Mouse (Mus musculus): ENCODE data around the gene S100a1. TPM values are rescaled to one million over a fixed set of nuclear protein-coding genes. Genes with fewer than 3 reads are reported as not detected.

The S100a1 gene
- polyA plus RNA-seq, 1 experiment from 2014 or later, result 13.4 TPM

DNA sequence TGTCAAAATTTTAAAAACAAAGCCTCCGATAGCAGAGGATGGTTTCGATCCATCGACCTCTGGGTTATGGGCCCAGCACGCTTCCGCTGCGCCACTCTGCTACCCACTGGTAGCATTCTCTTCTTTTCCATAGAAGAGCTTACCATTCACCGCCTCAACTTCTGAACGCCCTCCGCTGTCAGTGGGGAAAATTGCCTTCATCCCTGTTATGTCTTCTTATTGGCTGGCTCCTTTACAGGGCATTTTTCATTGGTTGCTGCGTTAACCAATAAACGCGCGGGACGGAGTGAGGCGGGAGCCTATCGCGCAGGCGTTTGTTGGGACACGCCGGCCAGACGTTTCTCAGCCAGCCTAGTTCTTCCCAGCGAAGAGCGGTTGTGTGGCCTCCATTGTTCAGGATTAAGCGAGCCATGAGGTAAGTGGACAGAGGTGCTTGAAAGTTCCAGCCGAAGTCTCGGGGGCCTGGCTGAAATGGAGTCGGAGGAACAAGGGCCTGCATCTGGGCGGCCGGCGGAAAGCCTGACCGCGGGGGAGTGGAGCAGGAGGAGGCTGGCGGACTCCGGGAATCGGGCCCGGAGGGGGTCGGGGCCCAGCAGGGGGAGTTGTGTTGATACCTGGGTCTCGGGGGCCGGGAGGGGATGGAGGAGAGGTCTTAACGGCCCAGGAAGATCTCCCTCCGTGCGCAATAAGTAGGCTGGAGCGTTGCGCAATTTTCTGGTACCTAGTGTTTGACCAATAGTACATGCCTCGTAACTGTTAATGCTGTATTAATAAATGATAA lies 38.2 kb downstream of the S100a1 start, which contains the start of gene Ilf2:
Gene Ilf2, plus strand, starts transcription at position 296 of the 781 bp plus-strand sequence.
- Histone ChIP-seq H3K4me2 (replicated peaks) (peak within 1 kb of the TSS; percentile 84), H3K36me3 (peaks cover 32% of the 10 kb centered on the region), H3K27me3 (no peaks in the 10 kb centered on the region), H3K4me3 (peak within 1 kb of the TSS; percentile 73), H3K4me1 (peaks cover 7% of the 10 kb centered on the region), H3K9ac (peak within 1 kb of the TSS; percentile 86), H3K9me3 (replicated peaks) (no peaks in the 10 kb centered on the region), H3K27ac (peak within 1 kb of the TSS; percentile 89)
- under 1% methylated on average over 45 of the region's 45 CpGs for WGBS
- ATAC-seq (ENCODE audit: low FRiP score), result peak; percentile 99

DNA sequence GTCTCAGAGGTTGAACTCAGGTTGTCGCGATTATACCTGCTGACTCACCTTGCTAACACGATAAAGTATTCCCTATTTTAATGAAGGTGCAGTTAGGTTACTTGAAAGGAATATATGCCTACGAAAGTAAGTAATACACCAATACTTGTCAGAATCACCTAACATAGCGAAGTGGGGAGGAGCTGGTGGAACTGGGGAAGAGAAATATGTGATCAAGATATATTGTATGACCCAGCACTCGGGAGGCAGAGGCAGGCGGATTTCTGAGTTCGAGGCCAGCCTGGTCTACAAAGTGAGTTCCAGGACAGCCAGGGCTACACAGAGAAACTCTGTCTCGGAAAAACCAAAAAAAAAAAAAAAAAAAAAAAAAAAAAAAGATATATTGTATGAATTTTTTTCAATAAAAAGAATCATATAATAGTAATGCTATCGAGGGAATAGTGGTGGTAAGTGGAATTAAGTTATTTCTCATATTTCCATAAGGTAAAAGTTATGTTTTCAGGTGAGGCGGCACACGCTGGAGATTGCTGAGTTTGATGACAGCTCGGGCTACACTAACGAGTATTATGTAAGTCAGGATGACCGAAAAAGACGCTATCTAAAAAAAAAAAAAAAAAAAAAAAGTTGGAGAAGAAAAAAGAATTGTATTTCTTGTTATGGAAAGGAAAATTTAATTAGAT lies 38.9 kb downstream of the S100a1 start:
- peaks cover 25% of the 10 kb centered on the region for H3K36me3 ChIP-seq
- no peak overlapping the region for H3K9ac ChIP-seq
- H3K27me3 ChIP-seq, result no peaks in the 10 kb centered on the region
- WGBS, result 44% methylated on average over 16 of the region's 16 CpGs
- peak overlapping the region; percentile 17; the same call in 1 of the 2 replicates for H3K4me3 ChIP-seq
- H3K27ac ChIP-seq, result no peak overlapping the region
- H3K4me1 ChIP-seq, result peaks cover 7% of the 10 kb centered on the region
- no peaks in the 10 kb centered on the region for H3K9me3 ChIP-seq (replicated peaks)
- no peak overlapping the region for H3K4me2 ChIP-seq (replicated peaks)
- ATAC-seq (ENCODE audit: low FRiP score), result peak; percentile 35

DNA sequence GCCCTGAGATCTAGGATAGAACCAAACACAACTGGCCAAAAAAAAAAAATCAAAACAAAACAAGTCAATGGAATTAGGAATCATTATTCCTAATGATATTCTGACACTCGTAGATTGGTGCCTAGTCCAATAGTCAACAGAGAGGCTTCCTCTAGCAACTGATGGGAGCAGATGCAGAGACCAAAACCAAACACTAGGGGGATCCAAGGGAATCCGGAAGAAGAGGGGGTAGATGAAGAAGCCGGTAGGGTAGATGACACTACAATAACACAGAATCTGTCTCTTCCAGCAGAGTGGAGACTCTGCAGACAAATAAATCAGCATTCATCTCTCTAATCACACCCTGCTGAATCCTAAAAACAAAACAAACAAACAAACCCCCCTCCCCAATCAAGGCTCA lies 42.0 kb downstream of the S100a1 start:
- H3K4me3 ChIP-seq, result no peak overlapping the region
- H3K27me3 ChIP-seq, result no peaks in the 10 kb centered on the region
- no peak for ATAC-seq (ENCODE audit: low FRiP score)
- no peak overlapping the region for H3K9ac ChIP-seq
- peaks cover 5% of the 10 kb centered on the region for H3K4me1 ChIP-seq
- WGBS, result 31% methylated on average over 3 of the region's 3 CpGs
- H3K36me3 ChIP-seq, result no peaks in the 10 kb centered on the region
- no peaks in the 10 kb centered on the region for H3K9me3 ChIP-seq (replicated peaks)
- H3K4me2 ChIP-seq (replicated peaks), result no peak overlapping the region
- H3K27ac ChIP-seq, result no peak overlapping the region

DNA sequence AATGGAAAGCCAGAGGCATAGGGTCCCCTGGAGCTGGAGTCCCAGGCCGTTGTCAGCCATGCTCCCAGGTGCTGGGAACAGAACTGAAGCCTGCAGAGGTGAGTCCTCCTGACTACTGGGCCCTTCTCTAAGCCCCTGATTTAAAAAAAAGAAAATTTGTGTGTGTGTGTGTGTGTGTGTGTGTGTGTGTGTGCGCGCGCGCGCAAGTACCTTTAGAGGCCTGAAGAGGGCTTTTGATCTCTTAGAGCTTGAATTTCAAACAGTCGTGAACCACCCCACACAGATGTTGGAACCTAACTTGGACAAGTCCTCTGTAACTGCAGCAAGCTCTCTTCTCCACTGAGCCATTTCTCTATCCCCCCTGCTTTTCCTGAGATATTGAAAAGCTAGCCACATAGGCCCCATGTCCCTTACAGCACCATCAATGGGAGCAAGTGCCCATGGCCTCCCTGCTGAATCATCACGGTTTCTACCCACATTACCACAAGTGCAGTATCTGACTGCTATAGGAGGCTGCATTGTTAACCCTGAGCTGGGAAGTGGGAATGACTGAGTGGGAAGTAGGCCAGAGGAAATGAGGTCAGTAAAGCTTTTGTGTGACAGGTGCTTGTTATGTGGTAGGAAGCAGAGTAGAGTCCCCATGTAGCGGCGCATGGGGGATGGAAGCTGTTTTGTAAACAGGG lies 46.4 kb downstream of the S100a1 start:
- Histone ChIP-seq H3K9me3 (replicated peaks) (no peaks in the 10 kb centered on the region), H3K9ac (no peak overlapping the region), H3K4me3 (no peak overlapping the region), H3K4me2 (replicated peaks) (no peak overlapping the region), H3K27ac (no peak overlapping the region), H3K4me1 (peaks cover 12% of the 10 kb centered on the region), H3K36me3 (no peaks in the 10 kb centered on the region), H3K27me3 (peaks cover 36% of the 10 kb centered on the region)
- no peak for ATAC-seq (ENCODE audit: low FRiP score)
- 94% methylated on average over 10 of the region's 10 CpGs for whole genome bisulfite sequencing

DNA sequence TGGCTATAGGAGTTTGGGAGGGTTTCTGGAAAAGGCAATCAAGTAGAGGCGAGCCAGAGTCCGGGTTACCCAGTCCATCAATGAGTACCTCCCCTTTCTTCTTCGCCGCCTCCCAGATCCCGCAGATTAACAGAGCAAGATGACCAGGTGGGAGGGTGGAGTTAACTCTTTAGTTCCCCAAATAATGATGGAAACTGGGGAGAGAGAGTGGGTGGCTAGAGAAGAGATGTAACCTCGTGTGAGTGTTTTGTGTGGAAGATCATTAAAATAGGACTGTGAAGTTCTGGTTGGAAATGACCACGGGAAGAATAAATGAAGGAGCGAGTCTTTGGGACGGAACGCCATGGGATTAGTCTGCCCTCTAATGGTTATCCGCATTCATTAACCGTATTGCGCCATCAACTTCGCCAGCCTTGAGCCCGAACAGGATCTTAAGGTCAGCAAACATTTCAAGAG lies 47.9 kb downstream of the S100a1 start:
- Histone ChIP-seq H3K27ac (no peak overlapping the region), H3K4me2 (replicated peaks) (peak overlapping the region; percentile 90), H3K36me3 (no peaks in the 10 kb centered on the region), H3K27me3 (peaks cover 49% of the 10 kb centered on the region), H3K4me1 (peaks cover 12% of the 10 kb centered on the region), H3K9me3 (replicated peaks) (no peaks in the 10 kb centered on the region), H3K4me3 (peak overlapping the region; percentile 48), H3K9ac (peak overlapping the region; percentile 51)
- WGBS, result under 1% methylated on average over 15 of the region's 15 CpGs
- ATAC-seq (ENCODE audit: low FRiP score), result peak; percentile 55

DNA sequence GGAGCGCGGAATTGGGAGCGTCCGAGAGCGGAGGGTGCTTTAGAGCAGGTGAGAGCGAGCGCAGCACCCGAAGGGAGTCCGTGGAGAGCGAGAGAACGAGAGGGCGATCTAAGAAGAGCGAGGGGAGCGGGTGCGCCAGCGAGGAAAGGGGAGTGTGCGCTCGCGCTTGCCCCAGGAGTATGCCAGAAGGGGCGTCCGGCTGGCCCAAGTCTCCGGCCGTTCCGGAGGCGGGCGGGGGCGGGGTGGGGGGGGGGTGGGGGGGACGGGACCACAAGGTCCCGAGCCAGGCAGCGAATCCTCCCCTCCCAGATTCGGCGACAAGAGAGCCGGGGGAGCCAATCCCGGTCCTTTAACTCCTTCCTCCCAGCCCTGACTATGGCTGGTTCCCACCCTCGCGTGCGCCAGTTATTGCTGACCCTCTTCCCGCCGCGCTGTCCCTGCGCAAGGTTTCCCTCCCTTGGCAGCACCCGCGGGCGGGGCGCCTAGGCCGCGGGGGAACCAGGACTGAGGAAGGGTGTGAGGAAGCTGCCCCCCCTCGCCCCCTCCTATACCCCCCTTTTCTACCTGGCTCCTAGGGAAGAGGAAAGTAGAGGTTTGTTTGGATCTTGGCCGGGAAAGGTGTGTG lies 48.4 kb downstream of the S100a1 start, which contains the start of gene Npr1:
Gene Npr1, minus strand, starts transcription at position 181 of the 625 bp plus-strand sequence.
- ATAC-seq (ENCODE audit: low FRiP score), result peak; percentile 71
- peaks cover 54% of the 10 kb centered on the region for H3K27me3 ChIP-seq
- peak within 1 kb of the TSS; percentile 90 for H3K4me2 ChIP-seq (replicated peaks)
- peak within 1 kb of the TSS; percentile 48 for H3K4me3 ChIP-seq
- peak within 1 kb of the TSS; percentile 51 for H3K9ac ChIP-seq
- H3K36me3 ChIP-seq, result no peaks in the 10 kb centered on the region
- under 1% methylated on average over 35 of the region's 49 CpGs for WGBS
- peaks cover 12% of the 10 kb centered on the region for H3K4me1 ChIP-seq
- no peak within 1 kb of the TSS for H3K27ac ChIP-seq
- no peaks in the 10 kb centered on the region for H3K9me3 ChIP-seq (replicated peaks)

GRCm38 (mm10) chr3:90465081-90465685 lies 49.0 kb downstream of the S100a1 start:
- ATAC-seq (ENCODE audit: low FRiP score), result peak; percentile 50
- Histone ChIP-seq H3K27ac (no peak overlapping the region), H3K4me2 (replicated peaks) (peak overlapping the region; percentile 90), H3K4me1 (peaks cover 12% of the 10 kb centered on the region), H3K4me3 (peak overlapping the region; percentile 48), H3K36me3 (no peaks in the 10 kb centered on the region), H3K9ac (peak overlapping the region; percentile 51), H3K9me3 (replicated peaks) (no peaks in the 10 kb centered on the region), H3K27me3 (peaks cover 56% of the 10 kb centered on the region)
- whole genome bisulfite sequencing, result 2% methylated on average over 74 of the region's 75 CpGs

- H3K4me3 ChIP-seq, result peak overlapping the region; percentile 48
- H3K9ac ChIP-seq, result no peak overlapping the region
- ATAC-seq (ENCODE audit: low FRiP score), result no peak; the same call in 1 of the 2 replicates
- 9% methylated on average over 37 of the region's 37 CpGs for WGBS
- peak overlapping the region; percentile 90 for H3K4me2 ChIP-seq (replicated peaks)
- H3K9me3 ChIP-seq (replicated peaks), result no peaks in the 10 kb centered on the region
- peaks cover 12% of the 10 kb centered on the region for H3K4me1 ChIP-seq
- H3K36me3 ChIP-seq, result no peaks in the 10 kb centered on the region
- no peak overlapping the region for H3K27ac ChIP-seq
- peaks cover 56% of the 10 kb centered on the region for H3K27me3 ChIP-seq
Measured at GRCm38 (mm10) chr3:90464552-90465080, 49.6 kb downstream of the S100a1 start.

DNA sequence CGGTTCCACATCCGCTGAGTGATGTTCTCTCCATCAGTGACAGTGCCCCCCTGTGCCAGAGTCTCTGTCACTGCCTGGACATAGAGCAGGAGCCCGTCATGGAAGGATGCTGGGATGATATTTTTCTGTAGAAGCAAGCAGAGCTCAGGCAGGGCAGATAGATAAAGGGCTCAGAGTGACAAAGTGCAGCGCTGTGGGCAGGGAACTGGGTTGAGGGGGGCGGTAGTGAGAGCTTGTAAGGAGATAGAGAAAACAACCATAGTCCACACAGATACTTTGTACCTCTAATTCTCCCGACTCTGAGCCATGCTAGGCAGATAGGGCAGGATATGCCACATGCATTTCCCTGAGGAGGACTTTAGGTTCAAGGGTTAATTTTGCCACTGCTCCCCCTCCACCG lies 51.6 kb downstream of the S100a1 start:
- peaks cover 56% of the 10 kb centered on the region for H3K27me3 ChIP-seq
- 30% methylated on average over 7 of the region's 7 CpGs for WGBS

DNA sequence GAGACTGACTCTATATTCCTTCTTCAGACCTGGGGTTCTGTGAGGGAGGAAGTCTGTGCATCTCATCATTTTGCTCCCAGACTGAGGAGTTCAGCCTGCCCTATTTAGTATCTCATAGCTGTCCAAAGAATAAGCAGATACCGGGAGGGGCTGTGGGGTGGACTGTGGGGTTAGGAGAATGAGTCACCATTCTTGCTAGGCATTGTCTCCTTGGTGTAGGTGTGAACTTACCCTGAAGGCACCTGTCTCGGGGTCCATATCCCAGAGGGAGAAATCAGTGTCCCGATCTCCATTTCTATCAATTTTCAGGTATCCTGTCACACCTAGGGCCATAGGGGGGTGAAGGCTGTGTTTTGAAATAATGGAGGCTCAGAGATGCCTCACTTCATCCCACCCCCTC lies 52.3 kb downstream of the S100a1 start:
- H3K4me3 ChIP-seq, result no peak overlapping the region
- no peaks in the 10 kb centered on the region for H3K9me3 ChIP-seq (replicated peaks)
- no peak overlapping the region for H3K4me2 ChIP-seq (replicated peaks)
- H3K9ac ChIP-seq, result no peak overlapping the region
- WGBS, result 90% methylated on average over 3 of the region's 3 CpGs
- peaks cover 12% of the 10 kb centered on the region for H3K4me1 ChIP-seq
- no peak for ATAC-seq (ENCODE audit: low FRiP score)
- H3K36me3 ChIP-seq, result no peaks in the 10 kb centered on the region
- no peak overlapping the region for H3K27ac ChIP-seq
- H3K27me3 ChIP-seq, result peaks cover 56% of the 10 kb centered on the region

More for the DNA sequence above, 51.6 kb downstream of the S100a1 start:
- Histone ChIP-seq H3K9ac (no peak overlapping the region), H3K4me3 (no peak overlapping the region), H3K9me3 (replicated peaks) (no peaks in the 10 kb centered on the region), H3K27ac (no peak overlapping the region), H3K4me1 (peaks cover 12% of the 10 kb centered on the region), H3K36me3 (no peaks in the 10 kb centered on the region), H3K4me2 (replicated peaks) (no peak overlapping the region)
- ATAC-seq (ENCODE audit: low FRiP score), result no peak
